Mouse (Mus musculus) neural tube, embryonic 15.5 days (tissue): ENCODE results near the gene Olfr974. TPM values are rescaled to one million over a fixed set of nuclear protein-coding genes. Genes with fewer than 3 reads are reported as not detected.
"Not testable (repeated sequence)": the region's sequence is repeated elsewhere in the genome, so short reads cannot be mapped to it uniquely, and the experiment has no call there.

Source experiments
- ATAC-seq: fragments of 200-750 bp; cut with Nextera tagmentation; 2 replicates; pipeline ENCODE4 v1.8.0; 2017; ENCODE audit warnings: mild to moderate bottlenecking, moderate TSS enrichment, moderate library complexity; ENCODE audit not compliant: low FRiP score
- H3K27ac ChIP-seq: fragments of 300-500 bp; sonication (generic); replicated peaks from 2 replicates; pipeline ENCODE4 v1.5.1; 2015; ENCODE audit warnings: mild to moderate bottlenecking, inconsistent platforms
- H3K27me3 ChIP-seq: fragments of 300-500 bp; sonication (generic); replicated peaks from 2 replicates; pipeline ENCODE4 v1.6.1; 2015; ENCODE audit warnings: inconsistent platforms
- H3K36me3 ChIP-seq: fragments of 300-500 bp; sonication (generic); 2 replicates; pipeline ENCODE4 v1.6.1; 2015; ENCODE audit warnings: inconsistent platforms
- H3K4me1 ChIP-seq: fragments of 300-500 bp; sonication (generic); 2 replicates; pipeline ENCODE4 v1.6.1; 2015; ENCODE audit warnings: inconsistent platforms
- H3K4me2 ChIP-seq: fragments of 300-500 bp; sonication (generic); 2 replicates; pipeline ENCODE4 v1.6.1; 2015; ENCODE audit warnings: inconsistent platforms, mild to moderate bottlenecking, moderate library complexity
- H3K4me3 ChIP-seq: fragments of 300-500 bp; sonication (generic); replicated peaks from 2 replicates; pipeline ENCODE4 v1.5.1; 2015; ENCODE audit warnings: mild to moderate bottlenecking, inconsistent platforms
- H3K9ac ChIP-seq: fragments of 300-500 bp; sonication (generic); replicated peaks from 2 replicates; pipeline ENCODE4 v1.6.1; 2015; ENCODE audit warnings: mild to moderate bottlenecking, inconsistent platforms
- H3K9me3 ChIP-seq: fragments of 300-500 bp; sonication (generic); replicated peaks from 2 replicates; pipeline ENCODE4 v1.6.1; 2016; ENCODE audit warnings: inconsistent platforms
- WGBS: fragments of 180-500 bp; shearing (Covaris S2); methylation state at CpG from one replicate; pipeline ENCODE4 v1.1.7; 2015; ENCODE audit warnings: mixed read lengths; 5-methylcytosine and 5-hydroxymethylcytosine counted together
- polyA plus RNA-seq: library from polyadenylated mRNA; unstranded; fragments of >200 nt; fragmentation: Nextera tagmentation; extraction: Ambion mirVana; gene quantifications from 2 replicates; pipeline ENCODE4 v1.2.1, GENCODE M21; 2015

Gene Olfr974
- not detected in 2 replicates for polyA plus RNA-seq

DNA sequence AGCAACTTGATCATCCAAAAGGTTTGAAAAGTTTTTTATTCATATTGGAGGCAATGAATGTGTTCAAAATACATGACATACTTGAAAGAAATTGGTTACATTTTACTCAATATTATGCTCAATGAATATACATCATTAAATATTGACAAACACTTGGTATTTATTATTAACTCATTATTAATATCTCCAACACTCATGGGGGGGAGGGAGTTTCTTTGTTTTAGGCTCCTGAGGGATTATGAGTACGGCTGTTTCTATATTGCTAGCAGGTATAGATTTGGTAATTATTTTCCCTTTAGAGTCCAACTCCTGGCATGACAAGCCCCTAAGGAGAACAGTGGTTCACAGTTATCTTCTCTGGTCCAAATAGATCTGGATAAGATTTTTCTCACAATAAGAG, at the start of gene Olfr974:
Gene Olfr974, plus strand, starts transcription at position 301 of the 400 bp plus-strand sequence.
- ATAC-seq: no peak
- no peaks in the 10 kb centered on the region for H3K9me3 ChIP-seq
- no peak within 1 kb of the TSS for H3K27ac ChIP-seq
- no peak within 1 kb of the TSS for H3K4me2 ChIP-seq
- H3K36me3 ChIP-seq: no peaks in the 10 kb centered on the region
- H3K27me3 ChIP-seq: no peaks in the 10 kb centered on the region
- H3K4me1 ChIP-seq: no peaks in the 10 kb centered on the region
- H3K9ac ChIP-seq: no peak within 1 kb of the TSS
- 77% methylated on average over 1 of the region's 1 CpGs for WGBS
- no peak within 1 kb of the TSS for H3K4me3 ChIP-seq

- Histone ChIP-seq H3K27ac (no peak overlapping the region), H3K36me3 (no peaks in the 10 kb centered on the region), H3K9me3 (no peaks in the 10 kb centered on the region), H3K27me3 (no peaks in the 10 kb centered on the region), H3K9ac (no peak overlapping the region), H3K4me2 (no peak overlapping the region), H3K4me3 (no peak overlapping the region), H3K4me1 (no peaks in the 10 kb centered on the region)
- 83% methylated on average over 6 of the region's 6 CpGs for WGBS
- ATAC-seq: no peak
These were observed 32.2 kb upstream of the Olfr974 start for GRCm38 (mm10) chr9:39905106-39905505.

GRCm38 (mm10) chr9:39907036-39907435, 30.3 kb upstream of the Olfr974 start, which contains the start of gene Olfr229:
Gene Olfr229 (plus strand): TSS chr9:39907336.
- no peak for ATAC-seq
- Histone ChIP-seq H3K9ac (no peak within 1 kb of the TSS), H3K27me3 (no peaks in the 10 kb centered on the region), H3K4me2 (no peak within 1 kb of the TSS), H3K9me3 (no peaks in the 10 kb centered on the region), H3K4me3 (no peak within 1 kb of the TSS), H3K36me3 (no peaks in the 10 kb centered on the region), H3K4me1 (no peaks in the 10 kb centered on the region), H3K27ac (no peak within 1 kb of the TSS)
- 73% methylated on average over 2 of the region's 2 CpGs for WGBS

GRCm38 (mm10) chr9:39909939-39910338, 27.4 kb upstream of the Olfr974 start:
- H3K27me3 ChIP-seq: no peaks in the 10 kb centered on the region
- no peaks in the 10 kb centered on the region for H3K36me3 ChIP-seq
- no peak overlapping the region for H3K4me2 ChIP-seq
- no peak overlapping the region for H3K4me3 ChIP-seq
- no peak overlapping the region for H3K27ac ChIP-seq
- H3K4me1 ChIP-seq: no peaks in the 10 kb centered on the region
- 84% methylated on average over 3 of the region's 3 CpGs for WGBS
- H3K9me3 ChIP-seq: no peaks in the 10 kb centered on the region
- no peak for ATAC-seq
- H3K9ac ChIP-seq: no peak overlapping the region

GRCm38 (mm10) chr9:39927975-39928836, 9.1 kb upstream of the Olfr974 start:
- no CpG with 5 or more reads among the region's 4 CpGs for WGBS
- H3K36me3 ChIP-seq, H3K4me3 ChIP-seq, H3K4me2 ChIP-seq, H3K9ac ChIP-seq, H3K27ac ChIP-seq, H3K27me3 ChIP-seq, H3K9me3 ChIP-seq, H3K4me1 ChIP-seq: not testable (repeated sequence)
- ATAC-seq: peak; percentile 96

DNA sequence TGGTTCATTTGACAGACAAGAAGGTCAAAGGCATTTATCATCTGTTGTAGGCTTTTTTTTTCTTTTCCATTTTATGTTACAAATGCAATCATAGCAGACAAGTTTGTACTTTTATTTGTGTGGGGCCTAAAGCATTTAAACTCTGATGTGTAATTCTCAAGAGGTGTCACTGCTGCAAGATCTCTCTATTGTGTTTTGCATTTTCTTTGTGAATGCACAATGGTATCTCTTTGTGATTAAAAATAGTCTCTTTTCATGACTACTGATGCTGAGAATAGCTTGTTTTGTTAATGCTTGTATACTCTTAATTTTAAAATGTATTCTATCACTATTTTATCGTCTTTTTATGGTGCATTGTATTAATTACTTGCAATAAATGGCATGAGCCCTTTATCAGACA, 8.5 kb upstream of the Olfr974 start:
- not testable (repeated sequence) for H3K4me1 ChIP-seq
- 41% methylated on average over 1 of the region's 1 CpGs for WGBS

DNA sequence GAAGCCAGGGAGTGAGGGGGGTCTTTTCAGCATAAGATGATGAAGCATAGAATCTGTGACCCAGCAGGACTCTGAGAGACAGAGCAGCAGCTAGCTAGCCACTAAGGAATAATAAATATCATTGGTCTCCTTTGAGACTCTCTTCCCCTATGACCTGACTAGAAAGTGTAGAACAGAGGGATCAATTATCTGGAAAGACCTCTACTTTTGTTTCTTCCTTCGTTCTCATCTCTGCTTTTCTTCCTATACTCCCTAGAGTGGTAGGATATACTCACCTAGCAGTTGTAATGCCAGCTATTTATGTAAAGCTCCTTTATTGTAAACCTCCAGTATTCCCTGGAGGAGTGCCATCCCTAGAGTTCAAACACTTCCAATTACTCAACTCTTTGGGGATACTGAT, 14.6 kb downstream of the Olfr974 start, which contains the start of gene Olfr975:
Gene Olfr975, minus strand, starts transcription at position 101 of the 400 bp plus-strand sequence.
- Histone ChIP-seq H3K36me3 (no peaks in the 10 kb centered on the region), H3K4me3 (no peak within 1 kb of the TSS), H3K27me3 (no peaks in the 10 kb centered on the region), H3K27ac (no peak within 1 kb of the TSS), H3K9me3 (no peaks in the 10 kb centered on the region), H3K4me1 (no peaks in the 10 kb centered on the region), H3K4me2 (no peak within 1 kb of the TSS), H3K9ac (no peak within 1 kb of the TSS)
- WGBS: 57% methylated on average over 1 of the region's 1 CpGs
- ATAC-seq: no peak

More for the DNA sequence above, 8.5 kb upstream of the Olfr974 start:
- not testable (repeated sequence) for H3K4me2 ChIP-seq, H3K36me3 ChIP-seq, H3K27ac ChIP-seq, H3K9me3 ChIP-seq, H3K4me3 ChIP-seq, H3K9ac ChIP-seq, H3K27me3 ChIP-seq
- ATAC-seq: peak; percentile 39; the same call in 1 of the 2 replicates

- not testable (repeated sequence) for ATAC-seq, H3K9ac ChIP-seq, H3K4me1 ChIP-seq, H3K4me2 ChIP-seq, H3K27ac ChIP-seq, H3K9me3 ChIP-seq, H3K27me3 ChIP-seq, H3K36me3 ChIP-seq, H3K4me3 ChIP-seq
- WGBS: 92% methylated on average over 8 of the region's 9 CpGs
These were observed 23.7 kb downstream of the Olfr974 start, which contains the start of gene Olfr976 for GRCm38 (mm10) chr9:39961033-39961432. Gene Olfr976 (minus strand): TSS chr9:39961133.

GRCm38 (mm10) chr9:39976581-39977145, 39.4 kb downstream of the Olfr974 start:
- WGBS: 90% methylated on average over 1 of the region's 1 CpGs
- not testable (repeated sequence) for H3K27ac ChIP-seq, H3K4me3 ChIP-seq, ATAC-seq, H3K4me1 ChIP-seq, H3K36me3 ChIP-seq, H3K27me3 ChIP-seq, H3K9ac ChIP-seq, H3K9me3 ChIP-seq, H3K4me2 ChIP-seq

DNA sequence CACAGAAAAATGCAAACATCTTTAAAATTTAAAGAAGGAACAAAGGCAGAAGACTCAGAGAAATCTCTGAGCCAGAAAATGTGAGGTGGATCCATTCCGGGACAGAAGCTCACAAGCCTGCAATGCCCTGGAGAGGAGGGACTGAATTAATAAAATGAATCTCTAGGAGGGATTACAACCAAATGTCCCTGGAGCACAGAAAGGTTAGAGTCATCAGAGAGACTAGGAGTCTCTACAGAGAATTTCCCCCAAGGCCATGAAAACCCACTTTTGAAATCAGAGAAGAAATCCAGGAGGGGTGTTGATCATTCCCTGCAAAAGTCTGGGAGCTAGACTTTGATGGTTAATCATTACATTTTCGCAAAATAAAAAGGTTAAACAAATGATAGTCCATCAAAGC, 54.5 kb downstream of the Olfr974 start, which contains the start of gene Olfr978:
Gene Olfr978, plus strand, starts transcription at position 301 of the 400 bp plus-strand sequence.
- Histone ChIP-seq H3K27me3 (no peaks in the 10 kb centered on the region), H3K9me3 (no peaks in the 10 kb centered on the region), H3K4me2 (no peak within 1 kb of the TSS), H3K4me3 (no peak within 1 kb of the TSS), H3K4me1 (no peaks in the 10 kb centered on the region), H3K9ac (no peak within 1 kb of the TSS), H3K36me3 (no peaks in the 10 kb centered on the region), H3K27ac (no peak within 1 kb of the TSS)
- 93% methylated on average over 2 of the region's 2 CpGs for WGBS
- ATAC-seq: no peak
